Mouse (Mus musculus): ENCODE results near the gene Klc4. TPM values are rescaled to one million over a fixed set of nuclear protein-coding genes. Genes with fewer than 3 reads are reported as not detected.

The Klc4 gene
- total and polyA plus RNA-seq, 3 experiments = 5.4 to 9.5 TPM; not detected in 1

- no peak overlapping the region for H3K9ac ChIP-seq (ENCODE audit: control insufficient read depth, low read depth, low read length, poor library complexity, severe bottlenecking)
- no peaks in the 10 kb centered on the region for H3K79me2 ChIP-seq (ENCODE audit: control insufficient read depth, insufficient read depth, low read length, poor library complexity)
- H3K27me3 ChIP-seq (ENCODE audit: control insufficient read depth in 1 of 2, insufficient read depth in 2 of 2, low read length in 2 of 2) = peaks cover 12 to 19% of the 10 kb centered on the region in 2 experiments
- no peaks in the 10 kb centered on the region for H3K9me3 ChIP-seq (replicated peaks; ENCODE audit: insufficient read depth, low read length)
- no peak for DNase-seq (ENCODE audit: low read depth, low spot score)
- TF ChIP-seq MEF2A (IDR thresholded peaks at IDR 0.05; ENCODE audit: extremely low read depth, insufficient replicate concordance, low read depth, low read length, poor library complexity, severe bottlenecking) (no peak), SIN3A (IDR thresholded peaks at IDR 0.05; ENCODE audit: low read length) (no peak), E2F4 (IDR thresholded peaks at IDR 0.05; ENCODE audit: borderline replicate concordance, low read depth, low read length) (no peak), POLR2AphosphoS2 (IDR thresholded peaks at IDR 0.05; ENCODE audit: low read length) (no peak), GABPA (IDR thresholded peaks at IDR 0.05; ENCODE audit: low read depth, low read length) (no peak), ETS1 (IDR thresholded peaks at IDR 0.05; ENCODE audit: low read depth, low read length) (no peak), GATA1 (IDR thresholded peaks at IDR 0.05; ENCODE audit: low read depth, low read length) (no peak), TCF12 (IDR thresholded peaks at IDR 0.05; ENCODE audit: low read depth, low read length) (no peak), POLR2AphosphoS5 (IDR thresholded peaks at IDR 0.05; ENCODE audit: borderline replicate concordance, low read depth, low read length) (no peak), MYC (IDR thresholded peaks at IDR 0.05; ENCODE audit: low read depth, low read length) (no peak), ZMIZ1 (IDR thresholded peaks at IDR 0.05; ENCODE audit: low read depth, low read length) (no peak), EP300 (IDR thresholded peaks at IDR 0.05; ENCODE audit: low read depth in 1 of 2, low read length in 2 of 2) (no peak), KAT2A (conservative IDR thresholded peaks at IDR 0.05; ENCODE audit: low read depth, low read length) (no peak), TAL1 (IDR thresholded peaks at IDR 0.05; ENCODE audit: low read length) (no peak)
- H3K4me1 ChIP-seq (ENCODE audit: control insufficient read depth in 1 of 2, insufficient read depth in 2 of 2, low read length in 2 of 2) = no peaks in the 10 kb centered on the region
- H3K4me3 ChIP-seq (ENCODE audit: control insufficient read depth in 1 of 2, insufficient read depth in 1 of 2, low read depth in 2 of 2, low read length in 2 of 2) = no peak overlapping the region
- no peaks in the 10 kb centered on the region for H3K36me3 ChIP-seq (ENCODE audit: control insufficient read depth in 1 of 2, insufficient read depth in 2 of 2, low read length in 2 of 2)
- H3K27ac ChIP-seq (ENCODE audit: control insufficient read depth, low read depth, low read length) = no peak overlapping the region
Observed at GRCm38 (mm10) chr17:46612820-46613219, 33.0 kb downstream of the Klc4 start.

- TF ChIP-seq CTCF (IDR thresholded peaks at IDR 0.05 in 2 of 3, conservative IDR thresholded peaks at IDR 0.05 in 1 of 3; ENCODE audit: control insufficient read depth in 1 of 3, insufficient read depth in 1 of 3, low read depth in 2 of 3, low read length in 3 of 3, poor library complexity in 1 of 3, severe bottlenecking in 1 of 3) = no peak
- no peak for TF ChIP-seq ETS1 (IDR thresholded peaks at IDR 0.05; ENCODE audit: low read depth, low read length)
- no peak for TF ChIP-seq MYB (IDR thresholded peaks at IDR 0.05; ENCODE audit: low read depth, low read length)
- TF ChIP-seq GATA1 (IDR thresholded peaks at IDR 0.05; ENCODE audit: low read depth, low read length) = no peak
- no peak for TF ChIP-seq MEF2A (IDR thresholded peaks at IDR 0.05; ENCODE audit: extremely low read depth, insufficient replicate concordance, low read depth, low read length, poor library complexity, severe bottlenecking)
- no peak overlapping the region for H3K9ac ChIP-seq (ENCODE audit: control insufficient read depth, low read depth, low read length, poor library complexity, severe bottlenecking)
- H3K27me3 ChIP-seq (ENCODE audit: control insufficient read depth in 1 of 2, insufficient read depth in 2 of 2, low read length in 2 of 2) = peaks cover 12 to 17% of the 10 kb centered on the region in 2 experiments
- DNase-seq (ENCODE audit: low read depth, low spot score) = no peak
- H3K79me2 ChIP-seq (ENCODE audit: control insufficient read depth, insufficient read depth, low read length, poor library complexity) = no peaks in the 10 kb centered on the region
- H3K4me3 ChIP-seq (ENCODE audit: control insufficient read depth in 1 of 2, insufficient read depth in 1 of 2, low read depth in 2 of 2, low read length in 2 of 2) = no peak overlapping the region
- no peaks in the 10 kb centered on the region for H3K9me3 ChIP-seq (replicated peaks; ENCODE audit: insufficient read depth, low read length)
- no peaks in the 10 kb centered on the region for H3K4me1 ChIP-seq (ENCODE audit: control insufficient read depth in 1 of 2, insufficient read depth in 2 of 2, low read length in 2 of 2)
- no peak overlapping the region for H3K27ac ChIP-seq (ENCODE audit: control insufficient read depth, low read depth, low read length)
- no peaks in the 10 kb centered on the region for H3K36me3 ChIP-seq (ENCODE audit: control insufficient read depth in 1 of 2, insufficient read depth in 2 of 2, low read length in 2 of 2)
Observed at GRCm38 (mm10) chr17:46612189-46612588, 33.6 kb downstream of the Klc4 start.
